Mouse (Mus musculus) intestine, embryonic 14.5 days (tissue): Measurements from ENCODE around the gene Cyp4f15. TPM values are rescaled to one million over a fixed set of nuclear protein-coding genes. Genes with fewer than 3 reads are reported as not detected.

Experiments used
- ATAC-seq: fragments of 200-750 bp; cut with Nextera tagmentation; replicated peaks from 2 replicates; pipeline ENCODE4 v1.8.0; 2017; ENCODE audit warnings: low read depth, moderate number of reproducible peaks, moderate TSS enrichment, moderate library complexity; ENCODE audit not compliant: low FRiP score, low TSS enrichment
- DNase-seq: peaks from one replicate; pipeline ENCODE4 v3.0.0-alpha.2; 2018; ENCODE audit warnings: low spot score
- H3K27ac ChIP-seq: fragments of 300-500 bp; sonication (generic); 2 replicates; pipeline ENCODE4 v1.5.1; 2014; ENCODE audit warnings: low read depth, mild to moderate bottlenecking, control low read depth
- H3K27me3 ChIP-seq: fragments of 300-500 bp; sonication (generic); replicated peaks from 2 replicates; pipeline ENCODE4 v1.6.1; 2014; ENCODE audit warnings: low read length, control low read depth; ENCODE audit not compliant: control insufficient read depth, insufficient read depth
- H3K36me3 ChIP-seq: fragments of 300-500 bp; sonication (generic); 2 replicates; pipeline ENCODE4 v1.6.1; 2014; ENCODE audit warnings: low read length, control low read depth; ENCODE audit not compliant: control insufficient read depth, insufficient read depth
- H3K4me1 ChIP-seq: fragments of 300-500 bp; sonication (generic); replicated peaks from 2 replicates; pipeline ENCODE4 v1.6.1; 2014; ENCODE audit warnings: low read length, control low read depth, mixed read lengths; ENCODE audit not compliant: control insufficient read depth, insufficient read depth
- H3K4me2 ChIP-seq: fragments of 300-500 bp; sonication (generic); 2 replicates; pipeline ENCODE4 v1.6.1; 2014; ENCODE audit warnings: low read length
- H3K4me3 ChIP-seq: fragments of 300-500 bp; sonication (generic); 2 replicates; pipeline ENCODE4 v1.5.1; 2014; ENCODE audit warnings: low read depth, low read length, control low read depth, mixed read lengths
- H3K9ac ChIP-seq: fragments of 300-500 bp; sonication (generic); 2 replicates; pipeline ENCODE4 v1.6.1; 2014; ENCODE audit warnings: mild to moderate bottlenecking, low read length
- H3K9me3 ChIP-seq: fragments of 300-500 bp; sonication (generic); 2 replicates; pipeline ENCODE4 v1.6.1; 2016; ENCODE audit warnings: low read length, control low read depth; ENCODE audit not compliant: control insufficient read depth
- WGBS: fragments of 180-500 bp; shearing (Covaris S2); extraction: QIAGEN DNeasy Blood & Tissue Kit; methylation state at CpG from one replicate; pipeline ENCODE4 v1.1.7; 2014; 5-methylcytosine and 5-hydroxymethylcytosine counted together
- polyA plus RNA-seq: library from polyadenylated mRNA; unstranded; fragments of >200 nt; fragmentation: Nextera tagmentation; extraction: Ambion mirVana; gene quantifications from 2 replicates; pipeline ENCODE4 v1.2.1, GENCODE M21; 2014

Cyp4f15 gene
- polyA plus RNA-seq, 1 experiment from 2014 or later, result 0.19 TPM

DNA sequence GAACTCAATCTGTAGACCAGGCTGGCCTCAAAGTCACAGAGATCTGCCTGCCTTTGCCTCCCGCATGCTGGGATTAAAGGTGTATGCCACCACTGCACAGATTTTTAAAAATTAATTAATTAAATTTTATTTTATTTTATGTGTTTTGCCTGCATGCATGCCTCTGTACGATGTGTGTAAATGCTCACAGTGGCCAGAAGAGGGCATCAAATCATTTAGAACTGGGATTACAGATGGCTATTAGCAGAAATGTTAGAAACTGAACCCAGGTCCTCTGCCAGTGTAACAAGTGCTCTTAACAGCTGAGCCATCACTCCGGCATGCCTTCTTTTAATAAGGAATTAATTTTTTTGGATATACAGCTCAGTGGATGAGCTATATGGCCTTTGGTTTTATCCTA, 43.6 kb downstream of the Cyp4f15 start:
- Histone ChIP-seq H3K4me2 (no peak overlapping the region), H3K27me3 (no peaks in the 10 kb centered on the region), H3K4me3 (no peak overlapping the region), H3K9me3 (no peaks in the 10 kb centered on the region), H3K27ac (no peak overlapping the region), H3K9ac (no peak overlapping the region), H3K36me3 (no peaks in the 10 kb centered on the region), H3K4me1 (no peaks in the 10 kb centered on the region)
- 73% methylated on average over 3 of the region's 3 CpGs for WGBS
- ATAC-seq (no peak), DNase-seq (no peak)

DNA sequence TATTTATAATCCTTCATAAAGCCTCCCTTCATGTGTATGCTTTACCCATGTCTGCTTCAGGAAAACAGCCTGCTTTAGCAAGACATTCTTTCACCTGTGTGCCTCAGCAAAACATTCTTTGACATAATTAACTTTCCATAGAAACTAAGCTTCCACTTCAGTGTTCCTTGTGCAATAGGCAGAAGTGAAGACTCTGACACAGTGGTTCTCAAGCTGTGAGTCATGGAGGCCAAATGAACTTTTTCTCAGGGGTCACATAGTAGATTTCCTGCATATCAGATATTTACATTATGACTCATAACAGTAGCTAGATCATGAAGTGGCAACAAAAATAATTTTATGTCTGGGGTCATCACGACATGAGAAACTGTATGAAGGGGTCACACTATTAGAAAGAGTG, 53.0 kb downstream of the Cyp4f15 start:
- Histone ChIP-seq H3K36me3 (no peaks in the 10 kb centered on the region), H3K9me3 (no peaks in the 10 kb centered on the region), H3K27me3 (no peaks in the 10 kb centered on the region), H3K4me1 (no peaks in the 10 kb centered on the region), H3K4me2 (no peak overlapping the region), H3K4me3 (no peak overlapping the region), H3K9ac (no peak overlapping the region), H3K27ac (no peak overlapping the region)
- DNase-seq (no peak), ATAC-seq (no peak)
- 87% methylated on average over 1 of the region's 1 CpGs for WGBS

DNA sequence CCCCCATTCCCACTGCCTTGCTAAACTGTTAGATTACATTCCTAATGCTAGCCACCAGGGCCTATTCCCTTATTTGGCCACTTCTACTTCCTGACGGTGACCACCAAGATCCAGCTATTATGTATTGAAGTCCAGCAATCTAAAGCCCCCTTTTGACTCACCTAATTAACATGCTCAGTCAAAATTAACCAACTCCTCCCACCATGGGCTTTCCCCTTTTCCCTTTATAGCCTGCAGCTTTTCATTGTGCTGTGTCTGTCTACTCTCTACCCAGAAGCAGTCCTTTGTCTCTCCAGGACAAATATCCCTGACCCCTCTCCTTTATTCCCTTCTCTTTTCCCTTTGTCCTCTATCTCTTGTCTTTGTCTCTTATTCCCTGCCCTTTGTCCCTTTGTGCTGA, 55.6 kb downstream of the Cyp4f15 start:
- no peak overlapping the region for H3K9ac ChIP-seq
- DNase-seq (no peak), ATAC-seq (no peak)
- H3K4me3 ChIP-seq, result no peak overlapping the region
- H3K4me1 ChIP-seq, result no peaks in the 10 kb centered on the region
- H3K27ac ChIP-seq, result no peak overlapping the region
- no peaks in the 10 kb centered on the region for H3K27me3 ChIP-seq
- H3K36me3 ChIP-seq, result no peaks in the 10 kb centered on the region
- H3K9me3 ChIP-seq, result no peaks in the 10 kb centered on the region
- 28% methylated on average over 1 of the region's 1 CpGs for WGBS
- no peak overlapping the region for H3K4me2 ChIP-seq

DNA sequence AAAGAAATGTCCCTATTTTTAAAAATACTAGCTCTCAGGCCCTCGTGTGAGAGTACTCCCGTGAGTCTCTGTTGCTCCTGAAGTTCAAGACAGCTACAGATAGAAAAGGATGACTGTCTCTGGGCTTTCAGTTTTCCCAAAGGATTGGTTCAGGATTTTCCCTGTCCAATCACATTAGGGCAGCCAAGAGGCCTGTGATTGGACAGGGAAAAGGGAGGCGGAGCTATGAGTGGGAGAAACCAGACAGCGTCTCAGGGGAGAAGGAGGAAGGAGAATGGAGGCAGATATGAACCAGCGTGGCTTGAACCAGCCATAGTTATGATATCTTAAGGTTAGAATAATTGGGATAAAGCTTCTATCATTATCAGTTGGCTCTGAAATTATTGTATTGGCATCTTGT, 65.2 kb downstream of the Cyp4f15 start:
- DNase-seq (no peak), ATAC-seq (no peak)
- Histone ChIP-seq H3K36me3 (no peaks in the 10 kb centered on the region), H3K27me3 (no peaks in the 10 kb centered on the region), H3K4me2 (no peak overlapping the region), H3K4me1 (no peaks in the 10 kb centered on the region), H3K9ac (no peak overlapping the region), H3K27ac (no peak overlapping the region), H3K4me3 (no peak overlapping the region), H3K9me3 (no peaks in the 10 kb centered on the region)
- WGBS, result 35% methylated on average over 5 of the region's 5 CpGs

Other genes with a start within 250 kb of the Cyp4f15 start
- 0.62 and 0.63 TPM in 2 replicates for gene Cyp4f39, start 232.9 kb upstream of the Cyp4f15 start, polyA plus RNA-seq
- 6.9 and 7.7 TPM in 2 replicates for gene Cyp4f17, start 179.6 kb upstream of the Cyp4f15 start, polyA plus RNA-seq
- 16.0 and 18.6 TPM in 2 replicates for gene Cyp4f16, start 149.1 kb upstream of the Cyp4f15 start, polyA plus RNA-seq
- gene Cyp4f37, start 64.3 kb upstream of the Cyp4f15 start, polyA plus RNA-seq, result 0.50 TPM in 1 of 2 replicates, not detected in the other
- 3.3 and 4.7 TPM in 2 replicates for gene Cyp4f40, start 26.7 kb upstream of the Cyp4f15 start, polyA plus RNA-seq
- 45.7 and 55.4 TPM in 2 replicates for gene Zfp871, start 102.7 kb downstream of the Cyp4f15 start, polyA plus RNA-seq
- gene Zfp811, start 124.3 kb downstream of the Cyp4f15 start, polyA plus RNA-seq, result 5.3 and 6.1 TPM in 2 replicates
- 14.2 and 16.9 TPM in 2 replicates for gene Zfp799, start 144.6 kb downstream of the Cyp4f15 start, polyA plus RNA-seq
- gene Zfp870, start 206.0 kb downstream of the Cyp4f15 start, polyA plus RNA-seq, result 6.7 and 8.6 TPM in 2 replicates
- gene Cyp4f14, start 231.7 kb downstream of the Cyp4f15 start, polyA plus RNA-seq, result 0.73 and 0.78 TPM in 2 replicates